Mouse (Mus musculus) ES-CJ7 (cell line): ENCODE measurements around the gene Lypd4.
"Not testable (repeated sequence)": the region's sequence is repeated elsewhere in the genome, so short reads cannot be mapped to it uniquely, and the experiment has no call there.

ENCODE experiments used
- DNase-seq: peaks from one replicate; pipeline ENCODE4 v3.0.0; 2011; ENCODE audit warnings: low read depth, low spot score

Gene Lypd4

GRCm38 (mm10) chr7:24850899-24851303, 18.8 kb downstream of the Lypd4 start:
- DNase-seq, result peak; percentile 90

GRCm38 (mm10) chr7:24850162-24850561, 19.6 kb downstream of the Lypd4 start:
- peak; percentile 75 for DNase-seq

GRCm38 (mm10) chr7:24846576-24846975, 23.2 kb downstream of the Lypd4 start:
- DNase-seq, result not testable (repeated sequence)

- peak; percentile 94 for DNase-seq
These were observed 24.0 kb downstream of the Lypd4 start for GRCm38 (mm10) chr7:24845713-24846112.

GRCm38 (mm10) chr7:24845181-24845580, 24.6 kb downstream of the Lypd4 start:
- DNase-seq, result peak; percentile 56

- no peak for DNase-seq
These were observed 25.6 kb downstream of the Lypd4 start for GRCm38 (mm10) chr7:24844144-24844543.

GRCm38 (mm10) chr7:24841009-24841408, 28.7 kb downstream of the Lypd4 start:
- no peak for DNase-seq

- peak; percentile 66 for DNase-seq
These were observed 29.4 kb downstream of the Lypd4 start for GRCm38 (mm10) chr7:24840331-24840730.

GRCm38 (mm10) chr7:24839410-24839808, 30.3 kb downstream of the Lypd4 start:
- no peak for DNase-seq

- not testable (repeated sequence) for DNase-seq
These were observed 30.9 kb downstream of the Lypd4 start for GRCm38 (mm10) chr7:24838732-24839409.

GRCm38 (mm10) chr7:24827181-24827580, 42.6 kb downstream of the Lypd4 start:
- no peak for DNase-seq

- no peak for DNase-seq
These were observed 45.3 kb downstream of the Lypd4 start for GRCm38 (mm10) chr7:24824452-24824851.

- DNase-seq, result peak; percentile 85
These were observed 52.2 kb downstream of the Lypd4 start for GRCm38 (mm10) chr7:24817502-24817901.
